Mouse (Mus musculus): ENCODE measurements around the gene Crtc3. TPM values are rescaled to one million over a fixed set of nuclear protein-coding genes. Genes with fewer than 3 reads are reported as not detected.

Gene Crtc3
- total RNA-seq, 1 experiment, result 2.4 TPM

DNA sequence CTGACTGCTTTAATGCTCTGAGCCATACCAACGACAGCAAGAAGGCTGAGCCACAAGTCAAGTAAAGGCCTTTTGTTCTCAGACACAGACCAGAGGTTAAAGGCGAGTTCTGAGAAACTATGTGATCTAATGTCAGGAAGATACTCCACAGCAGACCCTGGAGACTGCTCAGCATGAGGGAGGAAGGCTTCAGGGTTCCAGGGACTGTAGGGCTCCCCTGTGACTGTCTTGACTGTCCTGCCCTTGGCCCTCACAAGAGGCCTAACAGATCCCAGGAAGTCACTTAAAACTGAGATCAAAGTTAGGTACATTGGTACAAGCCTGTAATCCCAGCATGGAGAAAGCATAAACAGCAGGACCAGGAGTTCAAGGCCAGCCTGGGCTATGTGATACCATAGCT, 81.2 kb downstream of the Crtc3 start:
- H3K4me3 ChIP-seq (ENCODE audit: insufficient read depth in 1 of 2, low read depth in 1 of 2, low read length in 2 of 2, poor library complexity in 1 of 2, severe bottlenecking in 1 of 2), result no peak overlapping the region
- in situ Hi-C loops (cut with MboI; ENCODE audit: low sequenced_read_pairs in 2 of 2, unreplicated experiment in 2 of 2), result no loop called here
- no peak overlapping the region for H3K9ac ChIP-seq (ENCODE audit: insufficient read depth, low read depth, low read length, poor library complexity, severe bottlenecking)
- TF ChIP-seq CHD2 (IDR thresholded peaks at IDR 0.05; ENCODE audit: low read depth, low read length), result no peak
- no peak for TF ChIP-seq ZNF384 (IDR thresholded peaks at IDR 0.05; ENCODE audit: low read depth, low read length)
- no peak for TF ChIP-seq HCFC1 (IDR thresholded peaks at IDR 0.05; ENCODE audit: borderline replicate concordance, insufficient read depth, low read length)
- no peak for TF ChIP-seq ZC3H11A (IDR thresholded peaks at IDR 0.05; ENCODE audit: borderline replicate concordance, low read depth, low read length)
- no peak for TF ChIP-seq MAFK (IDR thresholded peaks at IDR 0.05; ENCODE audit: insufficient read depth, low read depth, low read length)
- H3K36me3 ChIP-seq (ENCODE audit: control insufficient read depth, insufficient read depth, low read length, poor library complexity, severe bottlenecking), result no peaks in the 10 kb centered on the region
- H3K4me1 ChIP-seq (ENCODE audit: control insufficient read depth in 2 of 2, insufficient read depth in 2 of 2, low read length in 2 of 2, poor library complexity in 1 of 2), result peaks cover 0 to 4% of the 10 kb centered on the region in 2 experiments; a peak in 1 of 4 replicates
- no peak for DNase-seq (ENCODE audit: low read depth, low spot score)
- H3K27ac ChIP-seq (ENCODE audit: insufficient read depth, low read depth, low read length, poor library complexity, severe bottlenecking), result no peak overlapping the region
- H3K9me3 ChIP-seq (ENCODE audit: control insufficient read depth, insufficient read depth, low read depth, low read length), result no peaks in the 10 kb centered on the region

DNA sequence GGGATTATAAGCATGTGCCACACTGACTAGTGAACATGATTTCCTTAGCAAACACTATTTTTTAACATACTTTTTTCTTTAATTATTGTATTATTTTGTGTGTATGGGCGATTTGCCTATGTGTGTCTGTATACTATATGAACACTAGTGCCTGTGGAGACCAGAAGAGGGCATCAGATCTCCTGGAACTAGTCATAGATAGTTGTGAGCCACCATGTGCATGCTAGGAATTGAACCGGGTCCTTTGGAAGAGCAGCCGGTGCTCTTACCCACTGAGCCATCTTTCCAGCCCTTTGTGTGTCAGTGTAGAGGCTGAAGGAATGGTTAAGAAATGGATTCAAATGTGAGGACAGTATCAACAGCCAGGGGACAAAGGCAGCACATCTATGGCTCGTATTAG, 82.2 kb downstream of the Crtc3 start:
- in situ Hi-C loops (cut with MboI; ENCODE audit: low sequenced_read_pairs in 2 of 2, unreplicated experiment in 2 of 2), result no loop called here
- Histone ChIP-seq H3K36me3 (ENCODE audit: control insufficient read depth, insufficient read depth, low read length, poor library complexity, severe bottlenecking) (no peaks in the 10 kb centered on the region), H3K9me3 (ENCODE audit: control insufficient read depth, insufficient read depth, low read depth, low read length) (no peaks in the 10 kb centered on the region), H3K4me1 (ENCODE audit: control insufficient read depth in 2 of 2, insufficient read depth in 2 of 2, low read length in 2 of 2, poor library complexity in 1 of 2) (0 out of 4 replicates have a peak, but pooled peaks cover 0 to 3% of the 10 kb centered on the region in 2 experiments), H3K27ac (ENCODE audit: insufficient read depth, low read depth, low read length, poor library complexity, severe bottlenecking) (no peak overlapping the region), H3K4me3 (ENCODE audit: insufficient read depth in 1 of 2, low read depth in 1 of 2, low read length in 2 of 2, poor library complexity in 1 of 2, severe bottlenecking in 1 of 2) (no peak overlapping the region), H3K9ac (ENCODE audit: insufficient read depth, low read depth, low read length, poor library complexity, severe bottlenecking) (no peak overlapping the region)
- DNase-seq (ENCODE audit: low read depth, low spot score), result no peak
- TF ChIP-seq MAFK (IDR thresholded peaks at IDR 0.05; ENCODE audit: insufficient read depth, low read depth, low read length), result no peak
- no peak for TF ChIP-seq CHD2 (IDR thresholded peaks at IDR 0.05; ENCODE audit: low read depth, low read length)
- no peak for TF ChIP-seq HCFC1 (IDR thresholded peaks at IDR 0.05; ENCODE audit: borderline replicate concordance, insufficient read depth, low read length)
- no peak for TF ChIP-seq ZNF384 (IDR thresholded peaks at IDR 0.05; ENCODE audit: low read depth, low read length)

DNA sequence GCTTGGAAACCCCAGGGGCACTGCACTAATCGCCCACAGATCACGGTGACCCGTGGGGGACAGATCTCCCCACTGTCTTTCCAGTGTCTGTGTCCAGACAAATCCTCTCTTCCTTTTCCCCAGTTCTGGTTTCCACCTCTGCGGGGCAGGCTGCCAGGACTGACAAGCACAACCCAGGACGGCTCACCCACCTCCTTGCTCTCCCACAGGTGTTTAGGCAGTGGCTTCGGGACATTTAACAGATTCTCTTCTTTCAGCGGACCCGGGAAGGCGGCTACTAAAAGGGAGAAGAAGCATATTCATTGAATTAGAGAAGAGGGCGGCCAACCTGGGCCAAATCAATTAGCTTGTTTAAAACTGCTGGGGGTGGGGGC, 83.1 kb downstream of the Crtc3 start:
- DNase-seq (ENCODE audit: low read depth, low spot score), result no peak
- H3K9ac ChIP-seq (ENCODE audit: insufficient read depth, low read depth, low read length, poor library complexity, severe bottlenecking), result no peak overlapping the region
- no peaks in the 10 kb centered on the region for H3K36me3 ChIP-seq (ENCODE audit: control insufficient read depth, insufficient read depth, low read length, poor library complexity, severe bottlenecking)
- 0 out of 4 replicates have a peak, but pooled peaks cover 0 to 3% of the 10 kb centered on the region in 2 experiments for H3K4me1 ChIP-seq (ENCODE audit: control insufficient read depth in 2 of 2, insufficient read depth in 2 of 2, low read length in 2 of 2, poor library complexity in 1 of 2)
- H3K4me3 ChIP-seq (ENCODE audit: insufficient read depth in 1 of 2, low read depth in 1 of 2, low read length in 2 of 2, poor library complexity in 1 of 2, severe bottlenecking in 1 of 2), result peak overlapping the region in 1 of 2 experiments; percentile 32; a peak in 1 of 4 replicates
- no peak overlapping the region for H3K27ac ChIP-seq (ENCODE audit: insufficient read depth, low read depth, low read length, poor library complexity, severe bottlenecking)
- TF ChIP-seq HCFC1 (IDR thresholded peaks at IDR 0.05; ENCODE audit: borderline replicate concordance, insufficient read depth, low read length) (no peak), ZNF384 (IDR thresholded peaks at IDR 0.05; ENCODE audit: low read depth, low read length) (no peak), ZC3H11A (IDR thresholded peaks at IDR 0.05; ENCODE audit: borderline replicate concordance, low read depth, low read length) (no peak), CHD2 (IDR thresholded peaks at IDR 0.05; ENCODE audit: low read depth, low read length) (no peak), MAFK (IDR thresholded peaks at IDR 0.05; ENCODE audit: insufficient read depth, low read depth, low read length) (no peak)
- no peaks in the 10 kb centered on the region for H3K9me3 ChIP-seq (ENCODE audit: control insufficient read depth, insufficient read depth, low read depth, low read length)
- in situ Hi-C loops (cut with MboI; ENCODE audit: low sequenced_read_pairs in 2 of 2, unreplicated experiment in 2 of 2), result no loop called here

DNA sequence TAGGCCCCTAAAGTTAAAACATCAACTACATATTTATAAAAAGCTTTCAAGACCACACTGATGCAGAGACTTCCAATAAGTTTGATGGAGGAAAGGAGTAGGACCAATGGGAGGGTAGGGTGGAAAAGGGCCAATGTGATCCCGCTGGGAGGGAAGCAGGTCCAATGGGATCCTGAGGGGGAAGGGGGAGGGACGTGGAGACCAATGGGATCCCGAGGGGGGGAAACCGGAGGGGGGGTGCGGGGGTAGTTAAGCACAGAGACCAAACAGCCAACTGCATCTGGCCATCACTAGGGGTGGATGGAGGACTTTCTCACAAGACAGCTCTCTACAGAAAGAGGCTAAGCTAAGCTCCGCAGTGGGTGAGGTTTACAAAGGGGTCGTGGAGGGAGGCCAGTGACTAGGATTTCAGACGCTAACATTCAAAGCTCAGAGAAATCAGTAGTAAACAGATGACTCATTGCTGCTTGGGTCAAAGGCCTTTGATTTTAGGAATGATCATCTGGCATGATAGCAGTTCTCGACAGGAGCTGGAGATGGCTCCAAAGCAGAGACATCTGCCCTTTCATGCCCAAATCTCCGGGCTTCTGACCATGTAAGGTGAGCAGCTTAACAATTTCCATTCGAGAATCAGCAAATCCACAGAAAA, 83.6 kb downstream of the Crtc3 start:
- no peak overlapping the region for H3K4me3 ChIP-seq (ENCODE audit: insufficient read depth in 1 of 2, low read depth in 1 of 2, low read length in 2 of 2, poor library complexity in 1 of 2, severe bottlenecking in 1 of 2)
- no peak overlapping the region for H3K27ac ChIP-seq (ENCODE audit: insufficient read depth, low read depth, low read length, poor library complexity, severe bottlenecking)
- no peak for DNase-seq (ENCODE audit: low read depth, low spot score)
- H3K9ac ChIP-seq (ENCODE audit: insufficient read depth, low read depth, low read length, poor library complexity, severe bottlenecking), result no peak overlapping the region
- H3K4me1 ChIP-seq (ENCODE audit: control insufficient read depth in 2 of 2, insufficient read depth in 2 of 2, low read length in 2 of 2, poor library complexity in 1 of 2), result 0 out of 4 replicates have a peak, but pooled peaks cover 0 to 3% of the 10 kb centered on the region in 2 experiments
- no peaks in the 10 kb centered on the region for H3K9me3 ChIP-seq (ENCODE audit: control insufficient read depth, insufficient read depth, low read depth, low read length)
- TF ChIP-seq ZC3H11A (IDR thresholded peaks at IDR 0.05; ENCODE audit: borderline replicate concordance, low read depth, low read length), result no peak
- no peak for TF ChIP-seq CHD2 (IDR thresholded peaks at IDR 0.05; ENCODE audit: low read depth, low read length)
- no peak for TF ChIP-seq MAFK (IDR thresholded peaks at IDR 0.05; ENCODE audit: insufficient read depth, low read depth, low read length)
- no peak for TF ChIP-seq HCFC1 (IDR thresholded peaks at IDR 0.05; ENCODE audit: borderline replicate concordance, insufficient read depth, low read length)
- TF ChIP-seq ZNF384 (IDR thresholded peaks at IDR 0.05; ENCODE audit: low read depth, low read length), result no peak
- in situ Hi-C loops (cut with MboI; ENCODE audit: low sequenced_read_pairs in 2 of 2, unreplicated experiment in 2 of 2), result no loop called here
- H3K36me3 ChIP-seq (ENCODE audit: control insufficient read depth, insufficient read depth, low read length, poor library complexity, severe bottlenecking), result no peaks in the 10 kb centered on the region

Data from ES-E14 (cell line).